Mouse (Mus musculus) embryo, embryonic 10.5 days (tissue): ENCODE measurements around the gene Rprml.
A peak's percentile ranks its signal among the peaks of the same experiment; 100 is the strongest.

ENCODE experiments used
- DNase-seq: peaks from one replicate; pipeline ENCODE4 v3.0.0-alpha.2; 2015; ENCODE audit warnings: low spot score

Gene Rprml

DNA sequence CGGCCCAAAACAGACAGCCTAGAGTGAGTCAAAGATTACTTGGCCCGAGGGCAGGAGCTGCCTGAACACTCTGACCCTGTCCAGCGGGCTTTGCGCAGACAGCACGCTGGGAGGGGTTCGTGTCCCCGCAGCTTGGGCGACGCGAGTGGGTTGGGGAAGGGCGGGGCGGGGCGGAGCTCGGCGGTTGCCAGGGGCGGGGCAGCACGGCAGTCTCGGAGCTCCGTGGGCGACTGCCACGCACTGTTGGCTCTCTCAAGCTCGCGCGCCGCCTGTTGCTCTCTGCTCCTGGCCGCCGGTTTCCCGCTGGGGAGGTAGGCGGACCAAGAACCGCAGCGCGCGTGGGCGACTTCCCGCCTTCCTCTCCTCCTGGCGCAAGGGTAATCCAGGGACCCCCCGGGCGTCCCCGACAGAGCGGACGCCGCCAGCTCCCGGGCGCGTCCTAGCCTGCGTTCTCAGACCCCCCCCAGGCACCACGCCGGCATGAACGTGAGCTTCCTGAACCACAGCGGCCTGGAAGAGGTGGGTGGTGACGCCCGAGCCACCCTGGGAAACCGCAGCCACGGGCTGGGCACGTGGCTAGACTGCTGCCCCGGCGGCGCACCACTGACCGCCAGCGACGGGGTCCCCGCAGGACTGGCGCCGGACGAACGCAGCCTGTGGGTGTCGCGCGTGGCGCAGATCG, at the start of gene Rprml:
Gene Rprml (plus strand): TSS at position 270 of the 682 bp plus-strand sequence.
- peak; percentile 19 for DNase-seq

DNA sequence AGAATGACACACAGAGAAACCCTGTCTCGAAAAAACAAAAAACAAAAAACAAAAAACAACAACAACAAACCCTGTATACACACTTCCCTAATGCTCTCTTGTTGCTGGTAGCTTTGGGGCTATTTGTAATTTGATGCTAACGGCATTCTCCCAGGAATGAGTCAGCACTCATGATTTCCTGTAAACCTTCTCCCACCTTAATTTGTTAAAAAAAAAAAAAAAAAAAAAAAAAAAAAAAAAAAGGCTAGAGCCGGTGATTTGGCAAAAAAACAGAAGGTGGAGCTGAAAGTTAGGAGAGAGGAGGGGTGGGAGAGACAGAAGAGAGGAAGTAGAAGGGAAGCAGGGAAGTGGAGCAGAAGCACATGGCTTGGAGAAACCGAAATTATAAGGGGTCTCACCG, 42.8 kb upstream of the Rprml start:
- DNase-seq = no peak

DNA sequence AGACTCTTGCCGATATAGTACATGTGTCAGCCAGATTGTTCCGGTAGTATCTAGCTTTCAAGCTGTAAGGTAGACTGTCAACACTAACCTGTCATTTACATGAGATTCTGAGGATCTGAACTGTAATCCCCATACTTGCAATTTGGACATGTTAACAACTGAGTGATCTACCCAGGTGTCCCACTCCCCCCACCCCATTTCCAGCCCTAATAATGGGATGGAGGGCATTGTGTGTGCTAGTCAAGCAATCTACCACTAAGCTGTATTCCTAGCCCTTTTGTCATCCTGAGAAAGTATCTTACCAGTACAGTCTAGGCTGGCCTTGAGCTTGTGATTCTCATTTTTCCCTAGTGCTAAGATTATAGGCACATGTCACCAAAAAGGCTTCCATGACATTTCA, 38.6 kb upstream of the Rprml start:
- DNase-seq = no peak

DNA sequence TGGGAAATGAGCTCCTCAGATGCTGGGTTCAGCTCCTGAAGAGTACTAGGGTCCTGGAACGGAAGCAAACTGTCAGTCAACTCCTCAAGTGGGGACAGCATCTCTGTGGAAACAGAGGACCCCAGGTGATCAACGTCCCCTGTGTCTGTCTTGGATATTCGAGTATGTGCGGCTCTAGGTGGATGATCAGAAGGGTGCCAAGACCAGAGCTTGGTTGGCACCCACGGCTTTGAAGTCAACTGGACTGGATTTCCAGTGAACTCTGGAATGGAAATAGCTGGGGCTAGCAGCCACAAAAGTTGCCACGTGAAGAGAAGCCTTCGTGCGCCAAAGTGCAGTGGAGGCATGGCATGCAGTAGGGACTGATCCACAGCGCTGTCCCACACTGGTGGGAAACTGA, 28.3 kb upstream of the Rprml start, which contains the start of gene Gm884:
Gene Gm884 (minus strand): TSS at position 101 of the 400 bp plus-strand sequence.
- DNase-seq = no peak

DNA sequence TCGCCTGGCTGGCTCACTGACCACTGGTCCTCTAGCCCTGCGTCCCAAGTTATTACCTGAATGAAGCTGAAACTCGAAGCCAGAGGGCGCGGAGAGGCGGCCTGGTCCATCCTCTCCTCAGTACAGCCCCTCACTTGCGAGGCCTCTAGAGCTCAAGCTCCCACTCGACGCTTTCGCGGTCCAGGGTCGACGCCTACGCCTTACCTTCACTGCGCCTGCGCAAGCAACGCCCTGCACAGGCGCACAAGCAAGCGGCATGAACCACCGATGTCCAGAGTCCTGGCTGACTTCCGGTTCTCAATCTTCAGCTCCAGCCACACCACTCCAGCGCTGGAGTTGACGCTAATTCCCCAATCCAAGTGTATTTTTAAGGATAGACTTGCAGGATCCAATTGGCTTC, 21.9 kb upstream of the Rprml start:
- DNase-seq = no peak

DNA sequence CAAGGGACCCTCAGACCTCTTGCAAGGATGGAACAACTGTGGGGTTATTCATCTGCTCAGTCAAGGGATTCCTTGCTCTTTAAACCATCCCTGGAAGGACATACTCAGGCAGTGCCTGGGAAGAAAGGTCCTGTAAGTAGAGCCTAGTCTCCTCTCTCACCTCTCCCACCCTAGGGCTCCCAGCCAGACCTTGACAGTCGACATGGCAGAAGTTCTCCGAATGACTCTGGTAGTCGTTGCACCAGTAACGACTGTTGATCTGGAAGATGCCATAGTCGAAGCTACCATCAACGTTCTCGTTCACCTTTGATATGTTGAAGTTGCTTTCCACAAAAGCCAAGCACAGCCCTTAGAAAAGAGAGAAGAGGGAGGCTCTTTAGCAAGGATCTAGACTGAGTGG, 14.6 kb upstream of the Rprml start:
- DNase-seq = no peak

DNA sequence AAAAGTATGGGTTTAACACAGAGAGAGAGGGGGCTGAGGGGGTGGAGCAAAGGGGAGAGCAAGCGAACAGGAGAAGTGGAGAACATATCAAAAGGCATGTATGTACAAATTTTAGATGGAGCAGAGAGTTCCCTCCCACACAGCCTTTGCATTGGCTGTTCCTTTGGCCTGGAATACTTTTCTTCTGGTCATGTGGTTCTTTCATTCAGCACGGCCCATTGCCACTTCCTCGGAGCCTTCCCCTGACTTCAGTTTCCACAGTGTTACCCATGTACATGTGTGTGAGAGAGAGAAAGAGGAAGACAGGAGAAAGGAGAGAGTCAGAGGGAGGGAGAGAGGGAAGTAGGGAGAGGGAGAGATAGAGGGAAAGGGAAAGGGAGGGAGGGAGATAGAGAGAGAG, 13.9 kb upstream of the Rprml start:
- DNase-seq = no peak

DNA sequence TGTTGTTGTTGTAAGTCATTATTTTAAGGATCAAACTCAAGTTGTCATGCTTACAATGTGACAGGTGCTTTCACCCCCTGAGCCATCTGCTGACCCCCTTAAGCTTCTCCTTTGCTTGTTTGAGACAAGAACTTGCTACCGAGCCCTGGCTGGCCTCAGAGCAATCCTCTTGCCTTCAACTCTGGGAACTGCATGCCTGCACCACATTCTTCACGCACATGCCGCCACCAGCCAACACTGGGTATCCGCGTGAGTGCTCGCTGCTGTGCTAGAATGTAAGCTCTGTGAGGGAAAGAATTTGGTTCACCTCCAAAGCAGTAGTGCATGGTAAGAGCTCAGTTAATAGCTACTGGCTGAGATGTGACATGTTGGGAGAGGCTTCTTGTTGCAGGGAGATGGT, 13.1 kb upstream of the Rprml start:
- no peak for DNase-seq

DNA sequence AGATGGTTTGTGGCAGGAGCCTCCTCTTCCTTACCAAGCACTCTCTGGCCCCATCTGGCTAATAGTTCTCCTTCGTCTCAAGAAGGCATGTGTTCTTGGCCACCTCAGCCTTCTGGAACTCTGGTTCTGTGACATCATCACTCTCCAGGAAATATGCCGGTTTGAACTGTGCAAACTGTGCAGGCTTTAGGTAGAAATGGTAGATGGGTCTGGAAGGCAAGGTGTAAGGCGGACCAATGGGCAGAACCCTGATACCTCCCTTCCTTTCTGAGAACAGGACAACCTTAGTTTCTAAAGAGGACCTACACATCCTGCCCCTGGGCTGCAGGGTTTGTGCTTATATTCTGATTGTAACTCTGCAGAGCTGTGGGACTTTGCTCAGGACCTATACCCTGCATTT, 10.6 kb upstream of the Rprml start, which contains the start of gene Lyzl6:
Gene Lyzl6 (minus strand): TSS at position 101 of the 400 bp plus-strand sequence.
- no peak for DNase-seq

DNA sequence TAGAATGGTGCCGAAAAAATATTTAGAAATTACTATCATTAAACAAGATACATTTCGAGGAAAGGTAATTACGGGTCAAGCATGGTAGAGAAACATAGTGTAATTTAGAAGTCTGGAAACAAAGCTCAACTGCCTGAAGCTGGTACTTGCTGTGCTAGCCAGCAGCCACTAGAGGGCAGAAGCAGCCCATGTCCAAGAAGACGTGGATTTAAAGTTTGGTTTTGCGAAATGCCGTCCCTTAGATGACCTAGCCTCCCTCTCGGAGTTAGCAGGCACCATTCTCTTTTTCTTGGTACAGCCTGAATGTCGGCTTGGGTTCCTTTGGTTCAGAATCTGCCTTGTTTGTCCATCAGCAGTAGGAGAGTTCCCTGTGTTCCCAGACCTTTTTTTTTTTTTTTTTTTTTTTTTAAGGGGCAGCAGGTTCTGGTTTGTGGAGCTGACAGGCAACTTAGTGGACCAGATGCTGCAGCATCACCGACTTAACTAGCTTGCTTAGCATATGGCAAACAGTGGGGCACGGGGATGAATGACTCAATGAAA, 9.9 kb upstream of the Rprml start:
- DNase-seq = peak; percentile 82

DNA sequence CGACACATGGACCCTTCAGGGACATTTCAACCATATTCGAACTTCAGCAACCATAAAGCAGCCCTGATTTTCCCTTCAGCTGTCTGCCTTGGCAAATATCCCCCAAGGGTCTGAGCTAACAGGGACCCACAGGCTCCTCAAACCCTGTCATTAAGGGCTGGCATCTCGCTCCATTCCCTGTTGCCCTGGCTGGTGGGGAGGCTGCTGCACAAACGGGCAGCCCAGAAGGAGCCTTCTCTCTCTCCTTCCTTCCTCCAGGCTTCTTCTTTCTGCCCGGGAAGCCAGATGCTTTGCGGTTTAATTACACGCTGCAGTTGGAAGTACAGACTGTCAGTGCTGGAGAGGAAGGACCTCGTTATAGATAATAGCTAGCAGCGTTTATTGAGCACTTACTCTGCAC, 6.2 kb upstream of the Rprml start:
- no peak for DNase-seq

DNA sequence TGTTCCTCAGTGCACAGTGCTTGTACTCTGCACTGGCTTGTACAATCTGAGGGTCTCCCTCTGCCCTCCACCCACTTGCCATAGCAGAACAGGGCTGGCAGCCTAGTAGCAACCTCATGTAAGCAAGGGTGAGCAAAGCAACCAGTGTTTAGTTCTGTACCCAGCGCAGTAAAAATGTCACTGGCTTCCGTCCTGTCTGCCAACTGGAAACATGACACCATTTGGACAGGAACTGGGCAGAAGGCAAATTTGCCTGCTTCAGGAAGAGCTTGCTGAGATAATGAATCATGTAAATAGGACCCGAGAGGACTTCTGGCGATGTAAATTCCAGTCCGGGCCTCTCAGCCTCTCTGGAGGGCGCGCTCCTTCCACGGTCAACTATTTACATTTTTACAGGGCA, 3.6 kb upstream of the Rprml start:
- no peak for DNase-seq

DNA sequence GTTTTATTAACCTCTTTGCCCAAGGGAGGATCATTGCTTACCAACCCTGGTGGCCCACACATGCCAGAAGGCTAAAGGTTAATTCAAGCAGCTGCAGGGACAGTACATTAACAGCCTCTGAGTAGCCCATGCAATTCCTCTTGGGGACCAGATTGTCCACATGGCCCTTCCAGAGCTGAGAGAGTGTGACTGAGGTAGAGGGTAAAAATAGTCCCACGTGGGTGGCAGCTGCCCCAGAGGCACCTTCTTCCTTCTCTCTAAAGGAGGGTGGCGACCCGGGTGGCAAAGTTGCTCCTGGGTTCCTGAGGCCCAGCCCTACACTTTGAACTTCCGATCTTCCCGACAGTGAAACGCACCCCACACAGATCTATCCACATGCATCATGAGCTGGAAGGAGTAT, 3.1 kb upstream of the Rprml start:
- no peak for DNase-seq

DNA sequence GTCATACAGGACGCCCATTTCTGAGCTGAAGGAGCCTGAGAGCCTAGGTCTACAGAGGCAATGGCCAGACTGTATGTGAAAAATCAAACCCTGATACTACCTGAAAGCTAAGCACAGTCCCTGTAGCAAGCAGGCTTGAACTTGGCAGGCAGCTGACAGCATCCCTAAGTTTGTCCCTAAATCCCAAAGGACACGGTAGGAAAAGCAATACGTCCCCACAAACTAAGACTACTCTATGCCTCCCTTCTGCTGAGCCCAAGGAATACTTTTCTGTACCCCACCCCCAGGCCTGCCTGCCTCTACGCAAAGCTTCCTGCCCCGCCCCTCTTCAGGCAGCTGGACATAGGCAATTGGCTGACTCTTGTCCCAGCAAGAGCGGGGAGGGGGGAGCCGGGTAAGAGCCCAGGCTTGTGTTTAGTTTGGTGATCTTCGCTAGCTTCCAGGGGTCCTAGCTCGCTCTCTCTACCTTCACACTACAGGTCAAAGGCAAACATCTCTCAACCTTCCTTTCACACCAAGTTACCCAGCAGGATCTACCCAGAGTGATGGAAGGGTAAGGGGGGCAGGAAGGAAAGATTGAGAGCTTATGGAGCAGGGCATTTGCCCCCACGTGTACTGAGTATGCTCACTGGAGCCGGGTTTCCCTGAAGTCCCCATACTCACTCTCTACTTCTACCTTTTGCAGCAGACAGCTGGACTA, 1.3 kb upstream of the Rprml start:
- DNase-seq = peak; percentile 51

DNA sequence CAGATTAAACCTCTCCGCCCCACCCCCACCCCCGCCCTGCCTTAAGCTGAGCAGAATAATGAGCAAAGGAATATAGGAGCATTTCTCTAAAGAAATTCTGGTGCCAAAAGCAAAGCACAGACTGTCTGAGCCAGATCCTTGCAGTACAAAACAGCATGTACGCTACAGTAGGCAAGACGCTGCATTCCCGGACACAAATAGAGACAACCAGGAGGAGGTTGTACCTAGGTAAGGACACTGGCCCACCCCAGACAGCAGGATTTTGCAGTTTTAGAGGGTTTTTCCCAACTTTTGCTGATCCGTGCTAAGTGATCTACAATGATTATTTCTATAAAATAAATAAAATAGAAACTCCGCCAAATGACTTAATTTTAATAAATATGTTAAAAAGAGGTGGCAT, 714 bp upstream of the Rprml start:
- DNase-seq = no peak

DNA sequence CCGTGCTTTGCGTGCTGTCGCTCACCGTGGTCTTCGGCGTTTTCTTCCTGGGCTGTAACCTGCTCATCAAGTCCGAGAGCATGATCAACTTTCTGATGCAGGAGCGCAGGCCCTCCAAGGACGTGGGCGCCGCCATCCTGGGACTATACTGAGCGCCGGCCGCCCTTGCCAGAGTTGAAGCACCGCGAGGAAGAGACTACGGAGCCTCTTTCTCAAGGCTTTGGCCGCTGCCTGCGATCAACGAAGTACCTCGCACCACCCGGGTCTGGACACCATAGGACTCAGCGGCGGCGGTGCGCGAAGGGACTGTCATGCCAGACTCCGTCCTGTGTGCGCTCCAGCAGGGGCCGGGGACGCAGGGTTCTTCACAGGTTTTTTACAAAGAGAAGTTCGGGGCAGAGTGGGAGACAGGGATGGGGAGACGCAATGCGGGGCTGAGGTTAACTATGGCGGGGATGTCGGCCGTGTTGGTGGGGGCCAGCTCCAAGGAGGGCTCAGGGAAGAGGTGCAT, 668 bp downstream of the Rprml start:
- DNase-seq = peak; percentile 31

DNA sequence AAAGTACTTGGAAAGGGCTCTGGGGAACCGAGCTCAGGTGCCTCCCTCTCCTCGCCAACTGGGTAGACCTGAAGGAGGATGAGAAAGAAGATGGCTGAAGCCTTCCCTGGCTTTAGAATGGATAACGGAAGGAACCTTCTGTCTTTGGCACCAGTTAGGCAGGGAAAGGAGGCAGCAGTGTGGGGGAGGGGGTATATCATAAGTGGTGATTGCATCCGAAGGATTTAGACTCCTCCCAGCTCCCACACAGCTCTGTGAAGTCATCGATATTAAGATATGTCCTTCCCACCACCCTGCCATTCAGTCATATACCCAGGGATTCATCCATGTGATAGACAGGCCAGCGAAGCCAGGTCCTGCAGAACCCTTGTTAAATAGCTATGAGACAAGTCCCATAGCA, 2.1 kb downstream of the Rprml start:
- no peak for DNase-seq

DNA sequence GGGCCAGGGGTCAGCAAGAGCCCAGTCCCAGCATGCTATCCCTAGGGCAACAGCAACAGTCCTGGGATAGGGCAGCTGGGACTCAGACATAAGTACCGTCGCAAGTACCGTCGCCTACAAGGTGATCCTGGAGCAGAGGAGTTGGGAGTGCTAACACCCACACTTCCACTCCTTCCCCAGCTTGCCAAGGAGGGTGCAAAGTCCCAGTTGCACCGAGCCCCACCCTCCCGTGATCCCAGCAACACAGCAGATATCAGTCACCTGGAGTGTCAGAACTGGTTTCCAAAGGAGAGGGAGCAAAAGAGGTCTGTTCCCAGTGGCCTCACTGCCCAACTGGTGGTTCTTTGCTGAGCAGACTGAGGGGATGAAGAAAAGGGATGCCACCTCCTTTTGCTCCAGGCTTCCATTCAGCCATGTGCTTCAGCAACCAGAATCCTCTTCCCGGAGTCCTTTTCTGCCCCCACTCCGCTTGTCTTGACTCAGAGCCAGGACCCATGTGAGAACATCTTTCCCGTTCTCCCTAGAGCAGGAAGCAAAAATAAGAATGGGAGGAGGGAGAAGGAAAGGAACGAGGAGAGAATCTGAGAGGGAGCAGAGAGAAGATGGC, 4.1 kb downstream of the Rprml start:
- no peak for DNase-seq

DNA sequence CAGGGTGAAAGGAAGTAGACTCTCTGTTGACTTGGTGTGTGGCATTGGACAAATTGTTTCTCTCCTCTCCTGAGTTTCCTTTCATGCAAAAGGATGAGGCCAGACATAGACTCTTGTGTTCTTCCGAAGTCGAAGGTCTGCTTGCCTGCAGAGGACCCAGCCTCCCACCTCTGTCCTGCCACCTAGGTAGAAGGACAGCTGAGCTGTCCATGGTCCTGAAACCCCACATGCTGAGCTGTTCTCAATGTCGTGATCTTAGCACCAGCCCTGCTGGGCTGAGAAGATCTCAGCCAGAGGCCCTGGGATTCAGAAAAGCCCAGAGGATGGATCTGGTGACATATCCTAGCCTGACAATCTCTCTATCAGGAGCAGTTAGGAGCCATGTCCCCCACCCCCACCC, 7.2 kb downstream of the Rprml start:
- peak; percentile 81 for DNase-seq

DNA sequence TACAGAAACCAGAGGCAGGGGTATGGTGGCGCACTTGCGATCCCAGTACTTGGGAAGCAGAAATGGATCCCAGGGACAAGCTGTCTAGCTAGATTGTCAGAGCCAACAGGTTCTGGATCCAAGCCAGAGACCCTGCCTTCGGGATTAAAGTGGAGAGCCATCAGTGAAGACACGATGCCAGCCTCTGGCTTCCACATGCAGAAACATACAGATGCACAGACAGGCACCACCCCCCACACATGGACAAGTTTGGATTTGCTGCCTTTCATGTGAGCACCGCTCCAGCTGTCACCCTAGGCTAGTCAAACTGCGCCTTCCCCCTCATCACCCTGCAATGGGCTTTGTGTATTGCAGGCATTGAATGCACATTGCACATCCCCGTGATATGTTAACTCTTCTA, 8.8 kb downstream of the Rprml start:
- DNase-seq = no peak

DNA sequence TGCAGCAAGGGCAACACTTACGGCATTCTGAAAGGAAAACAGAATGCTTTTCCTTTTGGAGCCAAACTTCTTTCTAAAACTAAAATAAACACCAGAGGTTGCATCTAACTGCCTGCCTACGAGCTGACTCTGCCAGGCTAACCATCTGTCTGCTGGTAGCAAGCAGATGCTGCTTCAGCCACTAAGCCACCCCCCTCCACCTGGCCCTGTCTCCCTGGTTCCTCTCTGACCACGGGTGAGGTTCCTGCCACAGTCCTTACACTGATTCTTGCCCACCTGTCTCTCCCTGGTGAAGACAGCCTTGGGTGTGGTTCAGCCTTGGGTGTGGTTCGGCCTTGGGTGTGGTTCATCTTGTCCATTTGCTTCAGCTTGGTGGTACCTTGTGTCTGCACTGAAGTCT, 12.5 kb downstream of the Rprml start:
- DNase-seq = no peak

DNA sequence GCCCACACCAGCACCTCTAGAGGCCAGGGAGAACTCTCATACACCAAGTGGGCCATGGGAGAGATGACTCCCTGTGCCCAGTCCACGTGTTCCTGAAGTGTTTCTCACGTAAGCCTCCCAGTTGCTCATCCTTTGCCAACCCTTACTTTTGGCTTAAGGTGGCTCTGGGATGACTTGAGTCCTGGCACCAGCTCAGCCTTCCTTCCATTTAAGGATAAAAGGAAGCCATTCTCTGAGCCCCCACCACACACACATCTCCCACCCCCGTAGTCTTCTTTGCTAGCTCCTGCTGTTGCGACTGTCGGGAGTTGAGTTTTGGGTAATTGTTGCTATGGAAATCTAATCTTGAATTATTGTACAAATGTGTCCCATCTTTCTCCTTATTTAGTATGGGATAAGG, 13.2 kb downstream of the Rprml start:
- no peak for DNase-seq

DNA sequence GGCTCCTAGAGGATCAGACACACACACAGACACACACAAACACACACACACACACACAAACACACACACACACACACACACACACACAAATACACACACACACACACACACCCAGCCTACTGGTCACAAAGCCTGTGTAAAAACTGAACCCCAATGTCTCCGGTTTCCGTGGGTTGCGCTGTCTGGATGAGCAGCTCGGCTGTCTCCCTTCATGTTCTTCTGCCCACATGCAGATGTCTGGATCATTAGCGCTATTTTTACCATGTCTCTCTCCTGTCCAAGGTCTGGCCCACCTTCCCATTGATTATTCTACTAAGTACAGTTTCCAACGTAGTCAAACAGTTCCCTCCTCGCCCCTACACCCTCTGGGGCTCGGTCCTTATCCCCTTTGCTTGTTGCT, 13.7 kb downstream of the Rprml start:
- no peak for DNase-seq
